Mouse (Mus musculus): ENCODE measurements around the gene Gm21650.
"Not testable (repeated sequence)": the region's sequence is repeated elsewhere in the genome, so short reads cannot be mapped to it uniquely, and the experiment has no call there.

Gene Gm21650

DNA sequence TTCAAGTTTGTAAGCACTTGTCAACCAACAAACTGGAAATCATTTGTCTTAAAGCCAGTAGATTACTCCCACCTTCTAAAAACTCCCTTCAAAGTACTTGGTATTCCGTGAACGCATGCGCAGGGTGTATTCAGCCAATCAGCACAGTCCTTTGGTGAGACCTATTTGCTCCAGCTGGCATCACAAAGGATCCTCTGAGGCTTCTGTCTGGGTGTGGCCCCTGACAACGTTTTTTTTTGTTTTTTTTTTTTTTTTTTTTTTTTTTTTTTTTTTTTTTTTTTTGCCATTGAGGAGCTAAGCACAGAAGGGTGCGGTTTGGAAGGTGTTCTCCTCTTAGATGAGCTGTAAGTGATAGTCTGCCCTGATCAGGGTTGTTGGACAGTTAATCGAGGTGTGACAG, at the start of gene Gm21650:
TSS of gene Gm21650 (plus strand) at position 301 of the 400 bp plus-strand sequence.
- DNase-seq, result not testable (repeated sequence)

All from right cerebral cortex, postnatal 14 days (tissue).